Mouse (Mus musculus): ENCODE data around the gene Ttc37.

DNA sequence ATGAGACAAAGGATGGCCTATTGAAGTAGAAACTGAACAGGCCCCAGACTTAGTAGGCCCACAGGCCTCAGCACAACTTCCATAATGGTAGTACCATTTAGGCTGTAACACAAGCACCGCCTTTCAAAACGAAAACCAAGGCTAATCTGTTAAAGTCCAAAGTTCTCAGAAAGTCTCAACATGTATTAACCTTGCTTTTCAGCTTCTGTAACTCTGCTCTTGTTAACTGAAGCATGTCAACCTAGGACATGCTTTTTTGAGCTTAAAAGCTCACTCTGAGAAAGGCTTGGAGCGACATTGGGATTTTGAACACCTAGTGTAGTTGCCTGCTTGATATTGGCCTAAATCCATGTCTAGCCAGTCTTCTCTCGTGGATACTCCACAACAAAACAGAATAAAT lies 38.9 kb upstream of the Ttc37 start:
- TF ChIP-seq POLR2A (IDR thresholded peaks at IDR 0.05; ENCODE audit: low read depth, low read length) = no peak
- TF ChIP-seq CTCF (conservative IDR thresholded peaks at IDR 0.05; ENCODE audit: insufficient read depth, insufficient read length, low read depth, low read length) = no peak

Data from kidney, adult 2 months (tissue).